Mouse (Mus musculus) embryonic fibroblast, embryonic 13.5 days (primary cell): ENCODE data around the gene Flot1.

Source experiments
- CTCF ChIP-seq: IDR thresholded peaks from 2 replicates; pipeline ENCODE4 v1.5.1; 2011; ENCODE audit warnings: mild to moderate bottlenecking, control low read depth, low read length, moderate library complexity, borderline replicate concordance; ENCODE audit not compliant: insufficient read depth
- POLR2A ChIP-seq: IDR thresholded peaks from 2 replicates; pipeline ENCODE4 v1.6.1; 2011; ENCODE audit warnings: low read depth, mild to moderate bottlenecking, control low read depth, low read length, moderate library complexity

DNA sequence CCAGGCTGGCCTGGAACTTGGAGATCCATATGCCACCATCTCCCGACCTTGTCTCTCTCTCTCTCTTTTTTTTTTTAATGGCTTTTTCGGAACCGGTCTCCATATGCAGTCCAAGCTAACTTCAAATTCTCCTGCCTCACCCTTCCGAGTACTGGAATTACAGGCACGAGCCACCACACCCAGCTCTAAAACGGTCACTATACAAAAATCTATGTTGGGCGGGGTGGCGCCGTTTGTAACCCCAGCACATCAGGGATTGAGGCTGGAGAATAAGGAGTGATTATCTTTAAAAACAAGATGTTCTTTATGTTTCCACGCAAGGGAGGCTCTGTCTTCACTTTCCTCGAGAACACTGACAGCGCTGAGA, 37.8 kb downstream of the Flot1 start:
- no peak; the same call in 1 of the 2 replicates for TF ChIP-seq POLR2A
- no peak for TF ChIP-seq CTCF
